Mouse (Mus musculus): ENCODE data around the gene Ptpn14.

Gene Ptpn14

DNA sequence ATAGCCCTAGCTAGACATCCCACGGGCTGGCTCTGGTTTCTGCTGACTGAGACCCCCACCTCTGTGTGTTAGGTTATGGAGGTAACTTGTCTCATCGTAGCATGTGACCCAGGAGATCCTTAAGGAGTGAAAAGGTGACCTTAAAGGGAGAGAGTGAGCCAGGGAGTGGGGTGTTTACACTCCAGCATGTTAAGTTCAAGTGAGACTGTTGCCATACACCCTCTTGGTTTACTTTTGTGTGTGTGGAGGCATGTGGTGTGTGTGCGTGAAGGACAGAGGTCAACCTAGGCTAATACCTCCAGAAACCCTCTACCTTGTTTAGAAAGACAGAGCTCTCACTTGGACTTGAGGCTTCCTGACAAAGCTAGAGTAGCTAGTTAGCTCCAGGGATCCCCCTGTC is 42.4 kb downstream of the Ptpn14 start:
- no peak for DNase-seq (ENCODE audit: low spot score in 2 of 2)

DNA sequence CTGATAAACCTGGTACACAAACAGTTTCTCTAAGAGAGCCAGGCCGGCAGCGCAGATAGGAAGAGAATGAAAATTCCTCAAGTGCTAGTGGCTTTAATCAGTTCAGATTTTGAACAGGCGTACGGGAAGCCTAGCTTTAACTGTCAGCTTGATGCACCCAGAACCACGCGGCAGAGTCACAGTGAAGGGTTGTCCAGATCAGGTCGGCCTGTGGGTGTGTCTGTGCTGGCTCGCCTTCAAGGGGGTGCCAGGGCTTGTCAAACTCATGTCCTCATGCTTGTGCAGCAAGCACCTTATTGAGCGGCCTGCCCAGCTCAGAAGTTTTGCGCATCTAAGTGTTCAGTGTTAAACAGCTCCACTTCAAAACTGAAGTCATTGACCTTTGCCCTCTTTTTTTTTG is 44.6 kb downstream of the Ptpn14 start:
- no peak for DNase-seq (ENCODE audit: low spot score in 2 of 2)

DNA sequence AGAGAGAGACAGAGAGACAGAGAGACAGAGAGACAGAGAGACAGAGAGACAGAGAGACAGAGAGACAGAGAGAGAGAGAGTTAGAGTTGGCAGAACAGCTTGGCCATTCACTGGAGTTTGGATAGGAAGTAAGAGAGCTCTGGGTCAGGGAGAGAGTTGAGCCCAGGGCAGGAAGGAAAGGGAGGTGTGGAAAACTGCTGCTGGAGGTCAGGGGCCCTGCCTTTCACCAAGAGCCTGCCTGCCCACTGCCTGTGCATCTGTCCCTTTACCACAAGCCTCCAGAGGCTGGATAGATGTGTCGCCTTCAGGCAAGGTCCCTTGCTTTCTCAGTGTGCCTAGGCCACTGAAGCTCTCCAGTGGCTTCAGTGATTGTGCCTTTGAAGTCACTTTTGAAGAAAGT is 46.7 kb downstream of the Ptpn14 start:
- DNase-seq (ENCODE audit: low spot score in 2 of 2): peak; percentile 20 to 34

DNA sequence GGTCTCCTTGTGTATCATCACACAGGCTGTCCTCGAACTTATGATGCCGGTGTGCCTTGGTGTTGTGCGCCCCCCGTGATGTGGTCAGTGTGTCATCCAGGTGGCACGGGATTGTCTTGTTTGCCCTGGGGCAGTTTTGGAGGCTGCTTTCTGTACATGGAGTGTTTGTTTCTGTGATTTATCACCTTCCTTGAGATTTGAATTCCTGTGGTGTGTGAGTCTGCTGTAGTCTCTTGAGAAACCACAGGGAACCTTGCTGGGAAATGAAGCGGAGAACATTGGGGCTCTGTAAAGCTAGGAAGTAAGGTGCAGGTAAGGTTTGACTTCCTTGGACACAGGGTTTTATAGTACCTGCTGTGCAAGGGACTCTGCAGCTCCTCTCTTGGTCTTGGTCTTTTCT is 49.1 kb downstream of the Ptpn14 start:
- DNase-seq (ENCODE audit: low spot score in 2 of 2): no peak

DNA sequence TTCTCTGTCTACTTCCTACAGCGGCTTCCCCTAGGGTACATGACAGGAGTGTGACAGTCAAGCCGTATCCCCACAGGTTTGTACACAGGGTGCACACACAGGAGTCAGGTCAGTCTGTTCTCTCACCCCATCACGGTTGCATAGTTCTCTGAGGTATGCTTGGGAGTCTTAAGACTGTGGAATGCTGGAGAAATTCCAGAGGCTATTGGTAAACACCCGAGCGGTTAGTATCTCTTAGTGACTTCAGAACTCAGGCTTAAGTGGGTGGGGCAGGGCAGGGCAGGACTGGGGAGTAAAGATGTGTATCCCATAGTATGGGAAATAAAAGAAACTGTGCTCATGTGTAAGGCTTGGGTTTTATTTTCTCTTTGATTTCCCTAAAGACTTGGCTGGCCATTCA is 50.3 kb downstream of the Ptpn14 start:
- DNase-seq (ENCODE audit: low spot score in 2 of 2): no peak

DNA sequence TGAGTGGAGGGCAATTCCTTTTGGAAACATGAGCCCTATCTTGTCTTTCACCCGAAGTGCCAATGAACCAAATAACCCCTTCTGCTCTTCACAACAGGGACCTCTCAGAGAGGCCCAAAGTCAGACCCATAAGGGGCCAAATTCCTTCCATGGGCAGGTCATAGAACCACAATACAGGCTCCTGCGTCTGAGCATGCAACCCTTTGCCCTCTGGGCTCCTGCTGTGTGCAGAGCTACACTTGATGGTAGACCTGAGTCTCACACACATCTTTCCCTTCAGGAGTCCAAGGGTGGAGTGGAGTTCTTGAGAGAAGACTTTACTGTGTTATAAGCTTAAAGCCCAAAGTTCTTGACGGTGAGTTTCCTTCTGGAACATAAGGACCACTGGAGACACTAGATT is 51.2 kb downstream of the Ptpn14 start:
- no peak for DNase-seq (ENCODE audit: low spot score in 2 of 2)

DNA sequence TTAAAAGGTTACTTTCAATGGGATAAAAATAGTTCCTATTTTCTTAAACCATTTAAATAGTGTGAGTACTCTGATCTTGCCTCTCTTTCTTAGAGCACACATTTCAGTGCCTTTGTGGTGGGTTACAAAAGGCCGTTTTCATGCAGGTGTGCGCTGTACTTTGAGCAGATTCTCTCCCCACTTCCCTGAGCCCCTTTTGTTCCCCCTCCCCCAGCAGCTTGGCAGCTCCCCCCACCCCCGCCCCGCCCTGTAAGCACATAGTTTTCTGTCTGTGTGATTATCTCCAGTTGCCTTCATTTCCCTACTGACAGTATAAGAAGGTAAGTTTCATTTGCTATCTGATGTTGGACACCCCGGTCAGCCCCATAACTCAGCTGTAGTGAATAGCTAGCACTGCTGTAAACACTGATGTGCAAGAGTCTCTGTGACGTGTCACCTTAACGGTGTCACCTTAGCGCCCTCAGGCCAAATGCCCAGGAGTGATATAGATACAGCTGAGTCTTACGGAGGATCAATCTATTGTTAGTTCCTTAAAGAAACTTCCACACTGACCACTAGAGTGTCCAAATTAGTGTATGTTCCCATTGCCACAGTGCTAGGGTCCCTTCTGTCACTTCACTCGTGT is 53.8 kb downstream of the Ptpn14 start:
- no peak for DNase-seq (ENCODE audit: low spot score in 2 of 2)

DNA sequence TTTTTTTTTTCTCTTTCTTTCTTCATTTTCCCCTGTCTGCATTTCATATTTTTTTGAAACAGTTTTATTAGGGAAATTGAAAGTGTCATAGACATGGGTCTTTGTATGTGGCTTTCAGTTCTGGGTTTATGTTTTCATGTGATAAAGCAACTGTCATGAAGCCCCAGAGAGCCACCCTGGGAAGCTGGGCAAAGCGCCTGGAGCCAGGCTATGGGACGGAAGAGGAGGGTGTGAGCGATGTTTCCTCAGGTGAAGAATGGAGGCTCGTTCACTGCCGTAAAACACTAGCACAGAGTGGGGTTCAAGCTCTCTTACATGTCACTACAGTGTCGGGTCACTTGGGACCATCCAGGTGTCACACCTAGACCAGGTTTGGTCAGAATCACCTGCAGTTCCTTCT is 54.6 kb downstream of the Ptpn14 start:
- DNase-seq (ENCODE audit: low spot score in 2 of 2): no peak

DNA sequence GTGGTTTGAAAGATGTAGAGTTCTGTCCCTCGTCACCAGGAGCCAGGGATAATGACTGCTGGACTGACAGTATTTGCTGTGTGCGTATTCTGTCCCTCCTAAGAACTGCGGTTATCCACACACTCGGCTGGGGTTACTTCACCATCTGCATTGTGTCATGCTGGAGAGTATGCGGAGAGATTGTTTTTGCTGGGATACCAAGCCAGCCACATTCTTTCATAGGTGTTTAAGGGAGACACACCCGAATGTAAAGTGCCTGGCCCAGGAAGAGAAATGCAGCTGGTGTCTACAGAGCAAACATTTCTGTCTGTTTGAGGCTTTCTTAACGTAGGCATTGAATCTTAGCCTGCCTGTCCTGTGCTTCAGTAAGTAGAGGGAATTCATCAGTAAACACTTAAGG is 56.4 kb downstream of the Ptpn14 start:
- no peak for DNase-seq (ENCODE audit: low spot score in 2 of 2)

DNA sequence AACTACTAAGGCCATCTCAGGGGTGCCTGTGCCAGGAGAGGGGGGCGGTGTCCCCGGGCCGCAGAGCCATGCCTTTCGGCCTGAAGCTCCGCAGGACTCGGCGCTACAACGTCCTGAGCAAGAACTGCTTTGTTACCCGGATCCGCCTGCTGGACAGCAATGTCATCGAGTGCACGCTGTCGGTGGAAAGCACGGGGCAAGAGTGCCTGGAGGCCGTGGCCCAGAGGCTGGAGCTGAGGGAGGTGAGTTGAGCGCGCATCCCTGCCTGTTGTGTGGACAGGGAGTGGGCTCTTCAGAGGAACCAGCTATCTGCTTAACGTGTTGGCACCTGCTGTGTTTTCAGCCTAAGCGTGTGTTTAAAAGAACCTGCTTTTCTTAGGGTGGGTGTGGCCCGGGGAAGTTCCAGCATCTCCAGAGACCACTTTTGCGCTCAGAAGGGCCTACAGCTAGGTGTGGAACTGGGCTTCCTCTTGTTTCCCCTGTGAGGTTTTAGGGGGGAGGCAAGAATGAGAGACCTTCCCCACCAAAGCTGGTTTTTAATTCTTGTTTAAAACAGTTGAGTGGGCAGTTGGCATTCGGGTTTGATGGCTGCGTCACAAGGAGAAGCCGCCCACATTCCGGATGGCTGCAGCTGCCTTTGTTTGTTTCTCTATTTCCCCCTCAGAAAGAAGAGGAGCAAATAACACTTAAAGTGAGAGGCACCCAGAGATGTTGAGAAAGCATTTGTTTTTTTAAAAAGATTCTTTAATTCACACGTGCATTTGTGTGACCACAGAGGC is 58.8 kb downstream of the Ptpn14 start:
- DNase-seq (ENCODE audit: low spot score in 2 of 2): peak; percentile 17 to 20

DNA sequence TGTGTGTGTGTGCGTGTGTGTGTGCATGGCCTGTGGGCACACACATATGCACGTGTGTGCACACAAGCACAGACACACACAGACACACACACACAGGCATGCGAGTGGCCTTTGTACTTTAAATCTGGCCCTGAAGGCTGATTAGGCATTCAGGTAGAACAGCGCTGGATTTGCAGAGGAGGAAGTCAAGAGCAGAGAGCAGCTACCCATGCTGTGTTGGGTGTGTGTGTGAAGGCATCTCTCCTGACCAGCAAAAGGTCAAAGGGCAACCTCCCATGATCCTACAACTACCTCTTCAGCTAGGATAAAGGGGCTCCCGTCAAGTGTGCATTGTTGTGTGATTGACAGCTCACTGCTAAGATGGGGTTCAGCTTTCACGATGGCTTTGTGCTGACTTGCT is 61.5 kb downstream of the Ptpn14 start:
- no peak for DNase-seq (ENCODE audit: low spot score in 2 of 2)

DNA sequence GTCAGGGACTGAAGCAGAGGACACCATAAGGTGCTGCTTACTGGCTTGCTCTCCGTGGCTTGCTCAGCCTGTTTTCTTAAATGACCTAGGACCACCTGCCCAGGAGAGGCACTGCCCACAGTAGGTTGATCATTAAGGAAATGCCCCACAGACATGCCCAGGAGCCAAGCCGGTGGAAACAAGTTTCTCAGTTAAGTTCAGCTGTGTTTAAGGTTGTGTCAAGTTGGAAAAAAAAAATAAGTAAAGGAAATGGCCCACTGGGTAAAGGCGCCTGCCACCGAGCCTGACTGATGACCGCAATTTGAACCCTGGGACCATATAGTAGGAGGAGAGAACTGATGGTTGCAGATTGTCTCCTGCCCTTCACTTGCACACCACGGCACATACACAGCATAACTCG is 62.6 kb downstream of the Ptpn14 start:
- no peak for DNase-seq (ENCODE audit: low spot score in 2 of 2)

DNA sequence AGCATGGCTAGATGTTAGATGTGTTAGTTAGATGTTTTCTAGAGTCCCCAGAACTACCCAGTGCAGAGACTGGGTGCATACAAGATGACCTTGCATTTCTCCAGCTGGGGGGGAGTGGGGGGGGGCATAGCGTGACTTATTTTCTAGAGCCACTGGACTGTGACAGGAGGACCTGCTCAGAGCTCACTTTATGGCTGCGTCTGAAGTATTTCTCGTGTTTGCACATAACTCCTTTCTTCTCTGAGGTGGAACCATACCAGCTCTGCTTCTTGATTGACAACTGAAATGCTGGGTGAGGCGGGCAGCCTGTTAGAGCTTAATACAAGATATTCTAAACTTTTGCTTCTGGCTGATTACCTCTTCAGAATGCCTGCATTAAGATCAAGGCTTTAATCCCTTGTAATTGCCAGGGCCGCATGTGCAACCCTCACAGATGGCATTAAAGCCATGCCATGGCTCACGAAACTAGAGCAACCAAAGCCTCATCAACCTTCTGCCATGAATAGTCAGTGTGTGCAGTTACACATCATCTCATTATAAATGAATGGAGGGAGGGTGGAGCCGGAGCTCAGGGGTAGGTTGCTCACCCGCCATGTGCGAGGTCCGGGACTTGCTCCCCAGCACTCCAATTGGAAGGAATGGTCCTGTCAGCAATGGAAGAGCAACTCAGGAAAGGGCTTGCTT is 63.6 kb downstream of the Ptpn14 start:
- DNase-seq (ENCODE audit: low spot score in 2 of 2): no peak

DNA sequence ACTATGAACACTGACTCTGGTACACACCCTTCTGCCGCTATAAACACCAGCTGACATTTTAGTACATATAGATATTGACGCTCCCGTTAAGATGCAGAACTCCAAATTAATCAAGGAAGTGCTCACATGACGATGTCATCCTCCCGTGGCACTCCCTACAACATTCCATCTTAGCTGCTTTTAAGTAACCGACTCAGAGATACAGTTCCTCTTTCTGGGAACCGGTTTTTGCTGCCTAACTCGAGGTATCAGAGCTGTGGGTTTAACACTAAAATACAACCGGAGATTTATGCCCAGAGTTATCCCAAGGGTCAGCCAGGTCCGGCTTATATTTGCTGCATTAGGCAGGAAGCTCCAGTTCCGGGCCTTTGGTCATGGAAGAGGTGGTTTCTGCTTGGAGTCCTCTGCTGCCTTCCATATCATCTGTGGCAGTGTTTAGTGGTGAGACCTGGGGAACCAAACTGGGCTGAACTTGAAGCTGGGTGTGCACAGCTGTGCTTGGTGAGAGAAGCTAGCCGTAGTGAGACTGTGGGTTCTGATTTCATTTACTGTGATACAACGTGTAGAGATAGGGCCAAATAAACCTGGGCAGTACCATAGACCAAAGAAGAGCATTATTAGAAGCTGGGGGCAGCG is 64.6 kb downstream of the Ptpn14 start:
- no peak for DNase-seq (ENCODE audit: low spot score in 2 of 2)

DNA sequence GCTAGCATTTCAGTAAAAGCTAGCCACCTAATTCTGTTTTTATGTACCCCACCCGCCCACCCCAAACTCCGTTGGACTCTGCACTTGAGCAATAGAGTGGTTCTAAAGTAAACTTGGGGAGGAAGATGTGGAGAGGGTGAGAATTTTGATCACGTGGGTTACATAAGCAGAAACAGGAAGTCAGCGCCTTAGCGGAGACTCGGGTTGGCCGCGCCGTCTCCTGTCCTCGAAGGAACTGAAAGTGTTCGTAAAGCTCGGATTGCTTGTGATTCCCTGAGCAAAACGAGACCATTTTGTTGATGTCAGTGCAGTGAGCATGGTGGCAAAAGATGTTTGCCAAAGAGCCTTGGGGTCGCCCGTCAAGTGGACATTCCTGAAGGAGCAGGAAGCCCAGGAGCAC is 70.9 kb downstream of the Ptpn14 start:
- DNase-seq (ENCODE audit: low spot score in 2 of 2): no peak

DNA sequence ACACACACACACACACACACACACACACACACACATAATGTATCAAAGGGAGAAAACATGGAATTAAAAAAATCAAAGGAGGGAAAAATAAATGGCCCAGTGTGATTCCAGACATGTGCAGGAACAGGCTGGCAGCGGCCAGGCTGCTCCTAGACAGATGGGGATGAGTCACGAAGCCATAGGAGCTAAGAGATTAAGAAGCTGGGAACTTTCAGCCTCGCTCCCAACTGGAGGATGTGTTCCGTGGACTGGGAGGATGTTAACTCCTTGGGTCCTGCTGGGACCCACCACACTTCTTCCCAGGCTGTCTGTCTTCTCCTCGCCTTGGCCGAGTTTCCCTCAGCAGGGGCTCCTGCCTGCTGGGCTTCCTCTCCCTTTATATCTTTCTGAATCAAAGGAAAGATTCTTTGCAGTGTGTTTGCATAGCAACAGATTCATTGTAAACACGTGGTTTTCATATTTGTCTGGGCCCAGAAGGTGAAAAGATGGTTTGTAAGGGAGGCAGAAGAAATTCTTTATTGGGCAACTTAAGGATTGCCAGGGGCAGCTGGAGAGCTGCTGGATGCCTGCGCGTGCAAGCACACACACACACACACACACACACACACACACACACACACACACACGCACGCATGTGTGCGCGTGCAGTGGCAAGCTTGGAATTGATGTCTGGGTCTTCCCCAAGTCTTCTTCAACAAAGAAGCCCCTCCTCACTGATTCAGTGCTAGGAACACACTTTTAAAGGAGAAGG is 72.3 kb downstream of the Ptpn14 start:
- no peak for DNase-seq (ENCODE audit: low spot score in 2 of 2)

DNA sequence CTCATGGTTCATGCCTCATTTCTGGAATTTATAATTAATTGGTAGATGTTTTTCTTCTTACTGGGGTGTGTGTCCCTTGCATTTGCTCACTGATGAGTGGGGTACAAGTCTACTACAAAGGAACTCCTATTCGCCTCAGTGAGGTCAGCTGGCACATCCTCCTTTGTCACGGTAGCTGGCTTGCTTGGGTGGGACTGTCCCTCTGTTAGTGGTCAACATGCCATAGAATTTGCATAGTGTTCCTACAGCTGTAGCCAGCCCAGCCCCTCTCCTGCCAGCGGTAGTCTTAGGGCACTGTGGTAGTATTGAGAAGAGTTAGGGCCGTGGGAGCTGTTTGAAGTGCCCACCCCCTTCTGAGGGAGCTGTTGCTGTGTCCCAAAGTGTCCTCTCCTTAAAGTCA is 73.2 kb downstream of the Ptpn14 start:
- DNase-seq (ENCODE audit: low spot score in 2 of 2): no peak

DNA sequence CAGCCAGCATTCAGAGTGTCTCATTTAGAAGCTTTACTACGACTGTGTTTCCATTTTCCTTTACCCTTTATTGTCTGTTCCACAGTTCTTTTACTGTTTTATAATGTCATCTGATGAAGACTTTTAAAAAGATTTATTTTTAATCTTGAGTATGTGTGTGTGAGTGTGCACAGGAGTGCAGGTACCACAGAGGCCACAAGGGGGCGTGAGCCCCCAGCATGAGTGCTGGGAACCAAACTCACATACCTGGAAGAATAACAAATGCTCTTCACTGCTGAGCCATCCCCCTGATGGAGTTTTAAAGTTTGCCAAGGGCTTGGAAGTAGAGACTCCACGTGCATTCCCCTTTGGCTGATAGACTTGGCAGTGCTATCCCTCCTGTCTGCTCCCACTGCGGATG is 74.5 kb downstream of the Ptpn14 start:
- DNase-seq (ENCODE audit: low spot score in 2 of 2): no peak

DNA sequence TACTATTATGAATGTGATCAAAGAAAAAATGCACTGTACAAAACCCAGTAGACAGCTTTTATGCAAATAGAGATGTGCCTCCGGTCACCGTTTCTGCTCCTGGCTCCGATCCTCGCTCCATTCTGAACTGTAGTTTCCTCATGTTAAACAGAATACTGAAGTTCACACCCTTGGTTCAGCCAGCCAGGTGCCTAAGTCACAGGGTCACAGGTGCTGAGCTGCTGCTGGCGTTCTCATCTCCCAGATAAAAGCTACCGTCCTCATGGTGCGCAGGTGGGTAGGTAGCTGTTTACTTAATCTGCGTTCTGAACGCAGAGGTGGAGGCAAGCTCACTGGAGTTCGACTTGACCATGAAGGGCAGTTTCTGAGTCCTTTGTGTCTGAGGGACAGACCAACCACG is 75.7 kb downstream of the Ptpn14 start:
- no peak for DNase-seq (ENCODE audit: low spot score in 2 of 2)

DNA sequence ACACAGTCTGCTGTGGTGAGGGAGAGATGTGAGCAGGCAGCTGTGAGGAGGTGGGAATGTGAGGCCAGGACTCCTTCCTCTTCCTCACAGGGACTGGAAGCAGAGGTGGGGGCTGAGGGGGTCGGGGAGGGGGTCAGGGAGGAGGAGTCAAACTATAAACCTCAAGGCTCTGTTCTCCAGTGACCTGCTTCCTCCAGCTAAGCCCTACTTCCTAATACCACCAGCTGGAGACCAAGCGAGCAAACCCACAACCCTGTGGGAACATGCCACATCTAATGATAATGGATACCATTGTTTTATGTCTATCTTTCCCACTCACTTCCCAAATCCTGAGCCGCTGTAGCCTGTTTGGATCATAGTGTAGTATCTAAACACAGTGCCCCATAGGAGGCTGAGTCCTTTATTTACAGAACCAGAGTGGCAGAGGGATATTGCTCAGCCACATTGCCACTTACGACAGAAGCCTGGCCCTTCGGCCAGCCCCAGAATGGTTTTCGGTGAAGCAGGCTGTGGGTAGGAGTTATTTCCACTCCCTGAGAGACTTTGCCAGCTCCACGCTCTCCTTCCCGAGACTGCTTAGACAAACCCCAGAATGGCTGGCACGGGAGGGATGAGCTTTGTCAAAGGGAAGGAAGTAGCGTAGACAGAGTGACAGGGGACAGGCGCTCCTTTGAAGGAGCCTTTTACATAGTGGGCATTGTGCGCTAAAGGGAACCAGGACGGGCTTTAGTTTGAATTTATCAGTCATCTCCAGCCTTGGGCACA is 78.6 kb downstream of the Ptpn14 start:
- DNase-seq (ENCODE audit: low spot score in 2 of 2): no peak

DNA sequence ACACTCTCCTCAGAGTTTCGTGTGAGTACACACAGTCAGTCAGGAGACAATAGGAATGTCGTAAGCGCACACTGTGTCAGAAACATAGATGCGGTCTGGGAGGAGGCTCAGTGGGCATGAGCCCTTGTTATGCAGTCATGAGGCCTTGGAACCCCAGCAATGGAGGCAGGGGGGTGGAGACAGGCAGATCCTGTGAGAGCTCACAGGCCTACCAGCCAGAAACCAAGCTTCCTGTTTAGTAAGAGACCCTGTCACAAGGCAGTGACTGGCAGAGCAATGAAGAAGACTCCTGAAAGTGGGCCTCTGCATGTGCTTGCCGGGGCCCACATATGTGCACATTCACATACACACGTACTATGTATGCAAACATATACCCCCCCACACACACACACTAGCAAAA is 79.9 kb downstream of the Ptpn14 start:
- DNase-seq (ENCODE audit: low spot score in 2 of 2): no peak
